Mouse (Mus musculus) lung, adult 2 months (tissue): ENCODE measurements around the gene Tpsab1.

Source experiments
- CTCF ChIP-seq: fragments of 200-500 bp; IDR thresholded peaks from 2 replicates; pipeline ENCODE4 v1.5.1; 2011; ENCODE audit warnings: mild to moderate bottlenecking, low read length, control low read depth; ENCODE audit not compliant: insufficient read depth
- POLR2A ChIP-seq: fragments of 200-500 bp; IDR thresholded peaks from 2 replicates; pipeline ENCODE4 v1.6.1; 2011; ENCODE audit warnings: low read depth, mild to moderate bottlenecking, control low read depth, low read length, borderline replicate concordance; ENCODE audit errors: extremely low read depth

DNA sequence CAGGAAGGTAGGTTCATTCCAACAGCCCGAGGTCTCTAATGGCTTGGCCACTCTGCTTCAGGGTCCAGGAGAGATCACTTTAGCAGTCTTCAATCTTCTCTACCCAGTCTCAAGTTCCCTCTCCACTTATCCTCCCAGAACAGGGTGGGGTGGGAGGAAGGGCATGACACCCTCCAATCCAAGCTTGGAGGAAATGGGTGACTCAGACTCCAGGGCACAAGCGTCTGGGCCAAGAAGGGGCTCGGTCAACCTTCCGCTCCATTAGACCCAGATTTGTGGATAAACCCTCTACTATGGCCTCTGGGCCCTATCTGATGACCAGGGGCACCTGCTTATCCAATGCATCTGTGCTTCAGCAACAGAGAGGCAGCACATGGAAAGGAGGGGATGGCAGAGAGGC, at the start of gene Tpsab1:
- TF ChIP-seq CTCF (no peak), POLR2A (no peak)
